Mouse (Mus musculus): ENCODE data around the gene Rfxank.

Rfxank gene

DNA sequence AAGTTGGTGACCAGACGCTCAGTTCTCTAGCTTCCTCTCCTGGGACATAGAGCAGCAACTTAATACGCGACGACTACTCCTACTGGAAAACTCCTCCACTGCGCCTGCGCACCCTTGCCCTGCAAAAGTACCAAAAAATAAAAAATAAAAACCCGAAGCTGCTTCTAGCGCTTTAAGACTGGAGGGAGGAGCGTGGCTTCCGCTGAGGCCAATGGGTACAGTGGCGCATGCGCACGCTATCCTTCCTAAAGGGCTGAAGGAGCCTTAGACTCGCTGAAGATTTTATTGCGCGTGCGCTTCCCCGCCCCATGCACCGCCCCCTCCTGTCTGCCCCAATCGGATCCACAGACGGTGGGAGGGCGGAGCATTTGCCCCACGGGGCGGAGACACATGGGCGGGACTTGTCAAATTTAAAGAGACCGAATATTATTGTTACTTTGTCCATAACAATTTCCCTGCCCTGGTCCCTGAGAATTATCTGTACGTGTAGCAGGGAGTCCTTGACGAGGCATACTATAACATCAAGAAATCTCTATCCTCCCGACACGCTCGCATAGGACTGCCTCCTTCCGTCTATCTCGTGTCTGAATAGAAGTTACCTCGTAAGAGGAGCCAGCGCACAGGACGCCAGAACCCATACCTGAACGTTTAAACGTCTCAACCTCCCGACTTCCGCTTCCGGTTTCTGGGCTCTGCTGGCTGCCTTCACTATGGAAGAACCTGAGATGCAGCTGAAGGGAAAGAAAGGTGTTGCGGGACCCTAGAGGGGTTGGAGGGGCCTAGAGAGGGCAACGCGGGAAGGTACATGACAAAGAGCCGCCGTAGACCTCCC is at the start of gene Rfxank, which contains the start of the genes Borcs8 and Mef2b:
TSS of gene Rfxank (minus strand) at position 129 of the 832 bp plus-strand sequence.
TSS of gene Borcs8 (plus strand) at position 474 of the 832 bp plus-strand sequence.
TSS of gene Mef2b (plus strand) at position 686 of the 832 bp plus-strand sequence.
- DNase-seq (ENCODE audit: low spot score): peak; percentile 98

DNA sequence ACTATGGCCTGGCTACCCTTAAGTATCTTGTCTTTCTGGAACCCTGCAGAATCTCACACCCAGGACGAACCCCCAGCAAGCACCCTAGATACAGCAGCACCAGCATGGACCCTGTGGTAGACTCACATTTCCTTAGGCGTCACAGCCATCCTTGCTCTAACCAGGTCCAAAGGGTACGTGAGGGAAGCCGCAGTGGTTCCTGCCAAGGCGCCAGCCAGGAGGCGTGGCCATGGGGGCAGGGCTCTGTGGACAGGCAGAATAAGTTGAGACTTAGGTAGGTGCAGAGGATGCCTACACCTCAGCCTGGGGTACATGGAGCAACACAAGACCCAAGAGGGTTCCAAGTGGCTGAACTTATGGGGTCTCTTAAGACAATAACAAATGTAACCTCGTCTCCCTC is 49.8 kb upstream of the Rfxank start:
- DNase-seq (ENCODE audit: low spot score): no peak

DNA sequence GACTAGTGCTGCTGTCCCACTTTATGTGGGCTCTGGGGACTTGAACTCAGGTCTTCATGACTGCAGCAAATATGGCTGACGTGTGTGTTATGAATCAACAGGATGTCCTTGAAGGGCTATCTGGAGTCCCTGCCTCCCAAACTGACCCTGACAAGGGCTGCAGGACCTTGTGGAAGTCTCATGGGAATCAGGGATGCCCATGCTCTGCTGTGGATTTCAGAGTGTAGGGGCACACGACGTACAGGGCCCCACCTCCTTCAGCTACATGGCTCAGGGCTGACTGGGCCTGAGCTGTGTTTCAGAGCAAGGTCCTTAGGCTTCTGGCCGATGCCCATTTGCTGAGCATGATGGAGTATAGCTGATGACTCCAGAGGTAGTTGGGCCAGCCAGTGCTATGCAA is 44.2 kb upstream of the Rfxank start:
- DNase-seq (ENCODE audit: low spot score): no peak

DNA sequence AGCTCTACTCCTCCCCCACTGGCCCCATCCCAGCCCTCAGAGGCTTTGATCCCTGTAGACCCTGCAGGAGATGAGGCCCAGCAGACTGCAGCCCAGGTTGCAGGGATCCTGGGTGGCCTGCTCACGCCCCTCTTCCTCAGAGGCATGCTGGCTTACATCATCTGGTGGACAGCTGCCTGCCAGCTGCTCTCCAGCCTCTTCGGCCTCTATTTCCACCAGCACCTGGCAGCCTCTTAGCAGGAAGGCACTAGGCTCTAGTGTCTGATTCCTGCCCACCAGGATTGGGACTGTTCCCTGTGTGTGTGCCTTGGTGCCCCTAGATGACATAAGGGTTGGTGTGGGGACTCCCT is 42.9 kb upstream of the Rfxank start:
- DNase-seq (ENCODE audit: low spot score): no peak

DNA sequence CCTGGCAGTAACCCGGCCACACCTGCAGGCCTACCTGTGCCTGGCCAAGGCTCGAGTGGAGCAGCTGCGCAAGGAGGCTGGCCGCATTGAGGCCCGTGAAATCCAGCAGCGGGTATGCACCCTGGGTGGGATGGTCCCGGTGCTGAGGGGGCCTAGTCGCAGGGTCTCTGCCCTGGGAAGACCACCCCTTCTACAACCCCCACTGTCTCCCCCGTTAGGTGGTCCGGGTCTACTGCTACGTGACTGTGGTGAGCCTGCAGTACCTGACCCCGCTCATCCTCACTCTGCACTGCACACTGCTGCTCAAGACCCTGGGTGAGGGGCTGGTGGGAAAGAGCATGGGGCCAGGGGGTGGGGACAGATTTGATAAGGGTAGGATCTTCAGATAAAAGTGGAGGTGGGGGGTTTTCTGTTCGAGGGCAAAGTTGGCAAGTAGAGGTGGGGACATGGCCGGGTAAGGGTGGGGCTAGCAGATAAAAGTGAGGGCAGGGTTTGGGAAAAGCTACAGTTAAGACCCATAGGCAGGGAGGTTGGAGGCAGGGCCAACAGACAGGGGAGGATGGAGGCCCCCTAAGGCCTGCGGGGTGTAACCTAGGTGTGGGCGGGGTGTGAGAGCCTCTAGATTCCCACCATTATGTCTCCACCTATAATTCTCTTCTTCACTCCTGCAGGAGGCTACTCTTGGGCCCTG is 42.4 kb upstream of the Rfxank start:
- no peak for DNase-seq (ENCODE audit: low spot score)

DNA sequence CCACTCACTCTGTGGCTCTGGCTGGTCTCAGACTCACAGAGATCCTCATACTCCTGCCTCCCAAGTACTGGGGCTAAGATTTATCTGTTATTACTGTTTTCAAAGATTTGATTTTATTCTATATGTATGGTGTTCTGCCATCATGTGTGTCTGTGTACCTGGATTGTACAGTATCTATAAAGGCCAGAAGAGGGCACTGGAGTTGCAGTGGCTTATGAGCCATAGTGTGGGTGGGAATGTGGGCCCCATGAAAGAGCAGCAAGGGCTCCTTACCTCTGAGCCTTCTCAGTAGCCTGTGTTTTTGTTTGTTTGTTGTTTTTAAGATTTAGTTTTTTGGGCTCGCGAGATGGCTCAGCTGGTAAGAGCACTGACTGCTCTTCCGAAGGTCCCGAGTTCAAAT is 40.1 kb upstream of the Rfxank start:
- DNase-seq (ENCODE audit: low spot score): no peak

DNA sequence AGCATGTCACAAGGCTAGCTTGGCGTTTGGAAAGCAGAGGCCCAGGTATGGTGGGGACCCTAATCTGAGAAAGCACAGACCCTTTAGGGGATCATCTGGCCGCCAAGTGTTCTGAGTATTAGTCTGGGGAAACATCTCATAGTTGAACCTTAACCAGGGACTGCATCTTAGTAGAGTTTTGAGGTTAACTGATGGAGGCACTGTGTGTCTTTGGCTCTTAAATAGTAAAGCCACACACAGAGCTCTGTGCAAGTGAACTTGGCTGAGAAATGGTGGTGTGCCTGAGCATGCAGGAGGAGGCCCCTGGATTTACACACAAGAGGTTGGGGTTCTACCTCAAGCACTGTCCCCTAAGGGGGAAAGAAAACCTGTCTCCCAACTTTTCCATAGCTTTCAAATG is 39.3 kb upstream of the Rfxank start:
- no peak for DNase-seq (ENCODE audit: low spot score)

DNA sequence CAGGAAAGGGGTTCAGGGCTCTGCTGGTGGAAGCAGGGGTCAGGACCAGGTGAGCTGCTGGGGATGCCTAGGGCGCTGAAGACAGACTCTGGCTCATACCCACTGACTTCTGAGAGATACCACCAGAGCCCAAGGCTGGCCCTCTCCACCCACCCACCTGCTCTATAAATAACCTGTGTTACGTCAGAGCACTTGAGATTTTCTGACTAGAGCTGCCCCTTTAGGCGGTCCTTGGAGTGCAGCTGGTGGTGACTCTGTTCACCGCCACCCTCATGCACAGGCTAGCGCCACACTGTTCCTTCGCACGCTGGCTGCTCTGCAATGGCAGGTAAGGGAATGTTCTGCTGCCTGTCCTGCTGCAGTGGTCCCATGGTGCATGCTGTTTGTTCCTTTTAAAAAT is 35.1 kb upstream of the Rfxank start:
- DNase-seq (ENCODE audit: low spot score): no peak

DNA sequence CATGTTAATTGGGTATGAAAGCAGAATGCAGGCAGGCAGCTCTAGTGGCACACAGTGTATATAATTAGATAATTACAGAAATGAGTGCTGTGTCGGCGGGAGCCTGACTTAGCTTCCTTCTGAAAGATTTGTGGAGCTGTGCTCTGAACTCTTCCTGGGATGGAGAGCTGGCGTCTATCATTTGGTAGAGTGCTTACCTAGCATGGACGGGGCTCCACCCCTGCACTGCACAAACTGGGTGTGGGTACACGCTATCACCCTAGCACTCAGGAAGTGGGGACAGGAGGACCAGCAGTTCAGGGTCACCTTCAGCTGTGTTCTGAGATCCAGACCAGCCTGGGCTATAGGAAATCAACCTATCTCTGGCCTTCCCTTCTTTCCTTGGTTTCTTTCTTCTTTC is 34.4 kb upstream of the Rfxank start:
- no peak for DNase-seq (ENCODE audit: low spot score)

DNA sequence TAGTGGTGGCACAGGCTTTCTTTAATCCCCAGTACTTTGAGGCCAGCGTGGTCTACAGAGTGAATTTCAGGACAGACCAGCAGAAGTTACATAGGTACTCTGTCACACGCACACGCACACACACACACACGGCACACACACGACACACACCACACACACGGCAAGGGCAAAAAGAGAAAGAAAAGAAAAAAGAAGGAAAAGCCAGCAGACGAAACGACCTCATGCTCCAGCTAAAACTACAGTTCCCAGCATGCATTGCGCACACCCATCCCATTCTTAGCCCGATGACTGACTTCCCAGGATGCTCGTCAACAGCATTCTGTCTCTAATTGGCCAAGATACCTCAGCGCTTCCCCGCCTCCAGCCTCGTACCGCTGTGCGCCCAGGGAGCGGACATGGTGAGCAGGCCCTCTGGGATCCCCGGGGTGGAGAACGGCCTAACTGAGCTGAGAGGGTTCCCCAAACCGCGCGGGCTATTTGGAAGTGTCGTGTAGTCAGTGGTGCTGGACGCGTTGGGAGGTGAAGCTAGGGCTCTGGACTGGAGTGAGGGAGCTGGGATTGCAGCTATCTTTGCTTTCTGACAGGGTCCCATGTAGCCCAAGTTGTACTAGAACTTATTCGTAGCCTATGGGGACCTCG is 33.2 kb upstream of the Rfxank start, which contains the start of gene Tmem161a:
TSS of gene Tmem161a (plus strand) at position 314 of the 639 bp plus-strand sequence.
- DNase-seq (ENCODE audit: low spot score): peak; percentile 91

DNA sequence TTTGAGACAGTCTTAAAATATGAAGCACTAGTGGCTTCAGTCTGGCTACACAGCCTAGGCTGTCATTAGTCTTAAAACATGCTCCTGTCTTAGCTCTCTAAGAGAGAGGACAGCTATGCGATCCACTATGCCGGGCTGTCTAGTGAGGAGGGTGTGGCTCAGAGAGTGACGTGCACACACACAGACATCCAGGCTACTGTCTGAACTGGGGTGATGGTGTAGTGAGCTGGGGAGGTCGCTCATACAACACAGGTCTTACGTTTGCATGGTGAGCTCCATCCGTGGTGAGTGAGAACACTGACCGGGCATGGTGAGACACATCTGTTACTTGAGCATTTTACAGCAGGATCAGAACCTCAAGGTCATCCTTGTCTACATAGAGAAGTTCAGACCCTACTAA is 32.3 kb upstream of the Rfxank start:
- no peak for DNase-seq (ENCODE audit: low spot score)

DNA sequence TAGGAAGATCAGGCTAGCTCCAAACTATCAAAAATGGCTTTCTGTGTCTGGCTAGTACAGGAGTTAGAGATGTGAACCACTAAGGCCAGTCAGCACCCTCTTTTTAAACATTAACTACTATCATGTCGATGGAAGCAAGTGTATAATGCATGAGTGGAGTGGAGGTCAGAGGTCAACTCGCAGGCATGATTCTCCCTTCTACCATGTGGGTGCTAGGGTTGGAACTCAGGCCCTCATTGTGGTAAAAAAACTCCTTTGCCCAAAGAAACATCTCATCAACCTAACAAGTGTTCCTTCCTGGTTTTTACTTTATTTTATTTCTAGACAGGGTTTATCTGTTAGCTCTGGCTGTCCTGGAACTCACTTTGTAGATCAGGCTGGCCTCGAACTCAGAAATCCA is 31.8 kb upstream of the Rfxank start:
- no peak for DNase-seq (ENCODE audit: low spot score)

DNA sequence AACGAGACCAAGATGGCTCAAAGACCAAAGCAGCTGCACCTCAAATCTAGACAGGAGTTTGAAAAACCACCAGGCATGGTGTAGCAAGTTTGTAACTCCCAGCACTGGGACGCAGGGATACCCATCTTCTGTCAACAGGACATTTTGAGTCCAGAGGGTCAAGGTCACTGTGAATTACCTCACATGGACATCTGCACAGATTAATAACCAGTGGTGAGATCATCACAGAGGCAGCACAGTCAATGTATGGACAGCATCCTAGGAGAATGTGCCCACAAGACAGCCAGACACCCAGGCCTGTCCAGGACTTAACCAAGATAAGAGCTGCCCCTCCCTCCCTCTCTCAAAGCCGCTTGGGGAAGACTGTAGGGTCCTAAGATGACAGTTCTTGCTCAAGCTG is 31.2 kb upstream of the Rfxank start:
- DNase-seq (ENCODE audit: low spot score): no peak

DNA sequence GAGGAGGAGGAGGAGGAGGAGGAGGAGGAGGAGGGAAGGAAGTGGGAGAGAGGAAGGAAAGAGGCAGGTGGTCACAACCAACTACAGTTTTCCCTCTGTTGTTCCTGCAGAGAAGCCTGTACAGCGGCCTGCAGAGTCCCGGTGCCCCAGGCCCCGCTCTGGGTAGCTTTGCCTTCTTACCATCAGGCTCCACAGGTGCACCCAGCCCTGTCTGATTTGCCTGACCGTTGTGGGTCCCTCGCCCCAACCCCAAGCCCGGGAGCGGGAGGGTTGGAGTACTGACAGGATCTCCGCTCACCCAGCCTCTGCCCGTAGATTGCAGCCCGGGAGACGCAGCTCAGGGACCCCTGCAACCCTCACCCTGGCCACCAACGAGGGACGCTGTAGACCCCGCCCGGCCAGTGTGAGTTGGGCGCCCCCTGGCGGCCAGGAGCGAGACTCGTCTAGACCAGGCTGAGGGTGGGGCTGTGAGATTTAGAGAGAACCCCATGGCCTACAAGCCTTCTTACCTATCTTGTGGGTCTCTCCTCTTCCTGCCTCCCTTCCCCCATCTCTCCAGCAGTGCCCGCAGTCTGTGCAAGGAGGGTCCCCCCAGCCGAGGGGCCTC is 27.7 kb upstream of the Rfxank start:
- DNase-seq (ENCODE audit: low spot score): peak; percentile 74

DNA sequence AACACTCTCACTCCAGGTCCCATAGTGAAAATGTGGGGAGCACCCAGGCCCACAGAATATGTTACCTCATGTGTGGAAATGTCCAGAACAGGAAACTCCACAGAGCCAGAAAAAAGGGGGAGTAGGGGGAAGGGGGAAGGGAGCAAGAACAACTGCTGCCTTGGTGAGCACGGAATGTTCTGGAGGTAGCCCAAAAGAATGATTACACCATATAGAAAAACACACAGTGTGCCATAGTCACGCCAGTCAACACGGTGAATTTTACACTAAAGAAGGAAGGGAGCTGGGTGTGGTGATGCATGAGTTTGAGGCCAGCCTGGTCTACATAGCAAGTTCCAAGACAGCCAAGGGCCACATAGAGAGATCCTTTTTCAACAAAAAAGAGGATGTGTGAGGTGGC is 24.4 kb upstream of the Rfxank start:
- no peak for DNase-seq (ENCODE audit: low spot score)

DNA sequence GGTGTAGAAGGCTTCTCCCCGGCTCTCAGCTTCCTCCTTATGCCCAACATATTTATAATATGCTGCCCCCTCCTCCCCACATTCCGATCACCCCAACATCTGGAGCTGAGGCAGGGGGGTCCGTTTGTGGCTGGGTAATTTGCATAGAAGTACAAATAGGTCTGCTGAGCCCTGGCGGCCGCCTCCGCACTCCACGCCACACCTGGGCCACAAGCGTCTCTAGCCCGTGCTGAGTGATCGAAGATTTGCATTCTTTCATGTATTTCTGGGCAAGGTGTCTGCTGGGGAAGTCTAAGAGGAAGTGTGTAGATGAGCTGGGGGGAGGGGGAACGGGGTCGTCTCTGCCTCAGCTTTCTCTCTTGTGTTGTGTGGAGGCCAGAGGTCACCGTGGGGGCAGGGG is 21.1 kb upstream of the Rfxank start:
- DNase-seq (ENCODE audit: low spot score): no peak

DNA sequence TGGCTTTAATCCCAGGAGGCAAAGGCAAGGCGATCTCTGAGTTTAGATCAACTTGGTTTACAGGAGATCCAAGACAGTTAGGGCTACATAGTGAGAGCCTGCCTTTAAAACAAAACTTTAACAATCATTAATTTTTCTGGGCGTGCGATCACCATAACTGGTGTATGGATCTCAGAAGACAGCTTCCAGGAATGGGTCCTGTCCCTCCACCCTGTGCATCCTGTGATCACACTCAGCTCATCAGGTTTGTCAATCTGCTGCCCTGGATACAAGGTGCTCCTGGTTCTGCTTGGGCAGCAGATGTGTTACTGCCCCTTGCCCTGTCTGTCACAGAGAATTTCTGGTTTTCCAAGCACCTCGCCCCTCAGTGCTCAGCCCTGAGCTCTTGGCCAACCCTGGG is 20.3 kb upstream of the Rfxank start:
- DNase-seq (ENCODE audit: low spot score): no peak

DNA sequence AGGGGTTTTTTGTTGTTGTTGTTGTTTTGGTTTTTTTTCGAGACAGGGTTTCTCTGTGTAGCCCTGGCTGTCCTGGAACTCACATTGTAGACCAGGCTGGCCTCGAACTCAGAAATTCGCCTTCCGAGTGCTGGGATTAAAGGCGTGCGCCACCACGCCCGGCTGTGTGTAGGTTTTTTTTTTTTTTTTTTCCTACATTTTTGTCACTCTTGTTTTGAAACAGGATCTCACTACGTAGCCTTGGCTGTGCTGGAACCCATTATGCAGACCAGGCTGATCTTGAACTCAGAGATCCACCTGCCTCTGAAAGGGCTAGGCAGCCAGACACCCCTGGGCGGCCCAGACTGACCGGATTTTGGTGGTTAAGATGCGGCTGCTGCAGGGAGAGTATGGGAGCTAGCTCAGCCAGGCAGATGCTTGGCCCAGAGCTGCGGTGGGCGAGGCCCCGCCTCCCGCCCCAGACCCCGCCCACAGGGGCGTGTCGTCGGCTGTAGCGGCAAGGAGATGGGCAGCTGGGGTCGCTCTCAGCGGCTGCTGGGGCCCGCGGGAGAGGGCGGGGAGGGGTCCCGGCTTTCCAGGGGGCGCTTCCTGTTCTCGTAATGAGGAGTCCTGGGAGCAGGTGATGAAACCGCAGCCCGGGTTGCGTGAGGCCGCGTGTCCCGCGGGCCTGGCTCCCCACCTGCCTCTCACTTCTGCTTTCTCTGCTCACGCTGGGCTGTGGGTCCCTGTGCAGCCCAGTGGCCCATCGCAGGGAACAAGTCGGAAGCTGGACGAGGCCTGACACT is 19.3 kb upstream of the Rfxank start:
- peak; percentile 86 for DNase-seq (ENCODE audit: low spot score)

DNA sequence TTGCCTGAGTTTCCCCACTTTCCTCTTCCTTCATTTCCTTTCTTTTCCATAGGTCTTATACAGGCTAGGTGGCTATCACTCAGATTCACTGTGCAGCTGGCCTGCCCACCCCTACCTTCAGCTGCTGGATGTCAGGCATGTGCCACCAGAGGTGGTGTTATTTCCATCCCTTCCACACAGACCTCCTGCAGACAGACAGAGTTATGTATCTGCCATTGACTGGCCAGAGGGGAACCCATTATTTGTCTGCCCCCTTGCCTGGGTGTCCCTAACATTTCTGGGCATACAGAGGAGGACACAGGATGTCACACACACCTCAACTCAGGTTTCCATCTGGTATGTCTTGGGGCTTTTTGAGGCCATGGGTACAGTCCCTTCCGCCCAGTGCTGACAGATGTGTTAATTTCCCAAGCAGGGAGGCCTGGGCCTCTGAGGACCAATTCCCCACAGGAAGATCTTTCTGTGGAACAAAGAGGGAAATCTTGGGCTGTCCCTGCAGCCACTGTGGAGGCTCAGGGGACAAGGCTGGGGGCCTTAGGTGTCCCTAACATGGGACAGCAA is 18.4 kb upstream of the Rfxank start:
- DNase-seq (ENCODE audit: low spot score): no peak

DNA sequence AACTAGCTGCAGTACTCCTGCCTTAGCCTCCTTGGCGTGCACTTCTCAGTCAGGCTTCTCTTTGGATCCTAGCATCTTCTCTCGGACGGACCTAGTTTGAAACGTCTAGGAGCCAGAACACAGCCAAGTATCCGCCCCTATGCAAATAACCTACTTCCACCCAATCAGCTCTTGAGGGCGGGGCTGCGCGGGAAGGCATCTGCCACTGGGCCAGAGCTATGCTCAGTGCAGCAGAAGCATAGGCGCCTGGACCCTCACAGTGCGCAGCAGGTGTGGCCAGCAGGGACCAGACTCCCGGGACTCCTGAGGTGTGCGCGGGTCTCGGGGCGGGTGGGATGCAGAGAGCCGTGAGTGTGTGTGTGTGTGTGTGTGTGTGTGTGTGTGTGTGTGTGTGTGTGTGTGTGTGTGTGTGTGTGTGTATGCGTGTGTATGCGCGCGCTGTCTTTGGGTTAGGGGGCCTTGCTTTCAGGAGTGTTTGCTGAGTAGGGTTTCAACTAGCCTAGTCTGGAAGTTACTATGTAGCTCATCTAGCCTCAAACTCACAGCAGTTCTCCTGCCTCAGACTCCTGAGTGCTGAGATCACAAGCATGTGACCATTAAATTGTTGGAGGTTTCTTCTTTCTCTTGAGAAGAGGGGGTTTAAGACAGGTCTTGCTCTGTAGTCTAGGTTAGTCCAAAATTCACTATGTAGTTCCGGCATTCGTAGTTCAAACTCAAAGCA is 13.7 kb upstream of the Rfxank start:
- DNase-seq (ENCODE audit: low spot score): peak; percentile 86

DNA sequence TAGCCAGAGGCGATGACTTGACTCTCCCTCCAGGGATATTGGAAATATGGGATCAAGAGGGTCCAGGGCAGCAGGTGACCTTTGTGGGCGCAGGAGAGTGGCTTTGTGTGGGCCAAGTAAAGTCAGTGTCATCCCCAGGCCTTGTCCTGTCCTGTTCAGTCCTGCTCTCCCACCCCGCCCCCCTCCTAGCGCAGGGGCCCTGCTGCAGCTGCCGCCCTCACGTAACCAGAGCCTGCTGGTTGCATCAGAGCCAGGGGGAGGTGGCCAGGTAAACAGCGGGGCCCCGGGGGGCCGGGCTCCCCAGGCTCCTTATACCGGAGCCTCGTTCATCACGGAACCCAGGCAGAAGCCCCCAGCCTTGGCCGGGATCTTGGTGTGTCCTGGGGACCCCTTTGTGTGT is 11.2 kb upstream of the Rfxank start:
- DNase-seq (ENCODE audit: low spot score): no peak
